Mouse (Mus musculus) neural tube, embryonic 15.5 days (tissue): ENCODE results near the gene Tcea3. TPM values are rescaled to one million over a fixed set of nuclear protein-coding genes. Genes with fewer than 3 reads are reported as not detected.

Experiments used
- ATAC-seq: fragments of 200-750 bp; cut with Nextera tagmentation; 2 replicates; pipeline ENCODE4 v1.8.0; 2017; ENCODE audit warnings: mild to moderate bottlenecking, moderate TSS enrichment, moderate library complexity; ENCODE audit not compliant: low FRiP score
- H3K27ac ChIP-seq: fragments of 300-500 bp; sonication (generic); replicated peaks from 2 replicates; pipeline ENCODE4 v1.5.1; 2015; ENCODE audit warnings: mild to moderate bottlenecking, inconsistent platforms
- H3K27me3 ChIP-seq: fragments of 300-500 bp; sonication (generic); replicated peaks from 2 replicates; pipeline ENCODE4 v1.6.1; 2015; ENCODE audit warnings: inconsistent platforms
- H3K36me3 ChIP-seq: fragments of 300-500 bp; sonication (generic); 2 replicates; pipeline ENCODE4 v1.6.1; 2015; ENCODE audit warnings: inconsistent platforms
- H3K4me1 ChIP-seq: fragments of 300-500 bp; sonication (generic); 2 replicates; pipeline ENCODE4 v1.6.1; 2015; ENCODE audit warnings: inconsistent platforms
- H3K4me2 ChIP-seq: fragments of 300-500 bp; sonication (generic); 2 replicates; pipeline ENCODE4 v1.6.1; 2015; ENCODE audit warnings: inconsistent platforms, mild to moderate bottlenecking, moderate library complexity
- H3K4me3 ChIP-seq: fragments of 300-500 bp; sonication (generic); replicated peaks from 2 replicates; pipeline ENCODE4 v1.5.1; 2015; ENCODE audit warnings: mild to moderate bottlenecking, inconsistent platforms
- H3K9ac ChIP-seq: fragments of 300-500 bp; sonication (generic); replicated peaks from 2 replicates; pipeline ENCODE4 v1.6.1; 2015; ENCODE audit warnings: mild to moderate bottlenecking, inconsistent platforms
- H3K9me3 ChIP-seq: fragments of 300-500 bp; sonication (generic); replicated peaks from 2 replicates; pipeline ENCODE4 v1.6.1; 2016; ENCODE audit warnings: inconsistent platforms
- WGBS: fragments of 180-500 bp; shearing (Covaris S2); methylation state at CpG from one replicate; pipeline ENCODE4 v1.1.7; 2015; ENCODE audit warnings: mixed read lengths; 5-methylcytosine and 5-hydroxymethylcytosine counted together
- polyA plus RNA-seq: library from polyadenylated mRNA; unstranded; fragments of >200 nt; fragmentation: Nextera tagmentation; extraction: Ambion mirVana; gene quantifications from 2 replicates; pipeline ENCODE4 v1.2.1, GENCODE M21; 2015

The Tcea3 gene
- polyA plus RNA-seq, 1 experiment from 2014 or later = 2.2 TPM

GRCm38 (mm10) chr4:136240123-136240522 is 7.4 kb upstream of the Tcea3 start:
- Histone ChIP-seq H3K27ac (no peak overlapping the region), H3K4me1 (no peaks in the 10 kb centered on the region), H3K27me3 (peaks cover 23% of the 10 kb centered on the region), H3K9ac (no peak overlapping the region), H3K4me2 (no peak overlapping the region), H3K9me3 (no peaks in the 10 kb centered on the region), H3K36me3 (no peaks in the 10 kb centered on the region), H3K4me3 (no peak overlapping the region)
- no peak for ATAC-seq
- WGBS = 73% methylated on average over 14 of the region's 14 CpGs

- Histone ChIP-seq H3K9ac (no peak overlapping the region), H3K9me3 (no peaks in the 10 kb centered on the region), H3K27ac (no peak overlapping the region), H3K4me2 (no peak overlapping the region), H3K4me1 (peaks cover under 1% of the 10 kb centered on the region; the same call in 1 of the 2 replicates), H3K4me3 (no peak overlapping the region), H3K27me3 (peaks cover 32% of the 10 kb centered on the region), H3K36me3 (no peaks in the 10 kb centered on the region)
- no peak for ATAC-seq
- 43% methylated on average over 8 of the region's 8 CpGs for whole genome bisulfite sequencing
Measured at GRCm38 (mm10) chr4:136240955-136241354, 6.6 kb upstream of the Tcea3 start.

DNA sequence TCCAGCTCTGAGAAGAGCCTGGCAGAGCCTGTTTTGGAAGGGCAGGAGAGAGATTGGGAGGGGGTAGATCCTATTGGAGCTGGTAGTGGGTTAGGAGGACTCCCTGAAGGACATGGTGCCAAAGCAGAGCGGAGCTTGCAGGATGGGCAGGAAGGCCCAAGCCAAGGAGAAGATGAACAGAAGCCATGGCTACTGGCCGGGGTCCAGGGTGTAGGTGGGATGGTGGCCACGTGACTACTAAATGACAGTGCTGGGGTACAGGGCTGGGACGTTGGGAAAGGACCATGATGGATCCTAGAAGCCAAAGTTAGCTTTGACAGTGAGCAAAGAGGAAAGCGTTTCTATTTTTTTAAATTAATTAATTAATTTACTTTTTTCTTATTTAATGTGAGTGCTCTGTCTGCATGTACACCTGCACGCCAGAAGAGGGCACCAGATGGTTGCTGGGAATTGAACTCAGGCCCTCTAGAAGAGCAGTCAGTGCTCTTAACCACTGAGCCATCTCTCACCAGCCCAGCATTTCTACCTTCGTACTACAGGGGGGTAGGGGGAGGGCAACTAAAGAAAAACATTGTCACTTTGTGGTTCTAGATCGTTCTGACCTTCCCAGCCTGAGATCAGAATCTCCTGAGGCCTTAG is 5.3 kb upstream of the Tcea3 start:
- Histone ChIP-seq H3K27ac (no peak overlapping the region), H3K4me2 (no peak overlapping the region), H3K4me1 (peaks cover 13% of the 10 kb centered on the region), H3K36me3 (no peaks in the 10 kb centered on the region), H3K4me3 (no peak overlapping the region), H3K27me3 (peaks cover 43% of the 10 kb centered on the region), H3K9me3 (no peaks in the 10 kb centered on the region), H3K9ac (no peak overlapping the region)
- no peak for ATAC-seq
- 47% methylated on average over 8 of the region's 8 CpGs for WGBS

GRCm38 (mm10) chr4:136242728-136243127 is 4.8 kb upstream of the Tcea3 start:
- Histone ChIP-seq H3K36me3 (no peaks in the 10 kb centered on the region), H3K4me1 (peaks cover 19% of the 10 kb centered on the region), H3K4me2 (no peak overlapping the region), H3K4me3 (no peak overlapping the region), H3K9ac (no peak overlapping the region), H3K9me3 (no peaks in the 10 kb centered on the region), H3K27me3 (peaks cover 49% of the 10 kb centered on the region), H3K27ac (no peak overlapping the region)
- ATAC-seq = no peak
- WGBS = 87% methylated on average over 7 of the region's 7 CpGs

DNA sequence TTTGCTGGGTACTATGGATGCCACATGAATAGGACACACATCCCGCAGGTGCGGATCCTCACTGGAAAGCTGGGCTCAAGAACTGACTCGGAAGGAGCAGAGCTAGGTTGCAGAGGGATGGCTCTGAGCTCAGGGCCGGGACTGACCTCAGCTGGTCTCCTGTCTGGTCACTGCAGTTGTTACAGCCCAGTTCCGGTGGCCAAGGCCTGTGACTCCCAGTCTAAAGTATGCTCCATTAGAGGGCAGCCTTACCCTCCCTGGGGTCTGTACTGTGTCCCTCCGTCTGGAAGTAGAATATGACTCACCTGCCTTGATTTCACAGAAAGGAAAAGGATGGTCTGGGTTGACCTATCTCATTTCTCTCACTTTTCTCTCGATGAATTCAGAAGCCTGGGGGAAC is 3.3 kb upstream of the Tcea3 start:
- no peak overlapping the region for H3K27ac ChIP-seq
- WGBS = 75% methylated on average over 7 of the region's 7 CpGs
- ATAC-seq = no peak
- H3K4me3 ChIP-seq = no peak overlapping the region
- H3K36me3 ChIP-seq = no peaks in the 10 kb centered on the region
- no peaks in the 10 kb centered on the region for H3K9me3 ChIP-seq
- H3K9ac ChIP-seq = no peak overlapping the region
- H3K27me3 ChIP-seq = peaks cover 50% of the 10 kb centered on the region
- H3K4me1 ChIP-seq = peaks cover 34% of the 10 kb centered on the region
- no peak overlapping the region for H3K4me2 ChIP-seq

GRCm38 (mm10) chr4:136245681-136246080 is 1.8 kb upstream of the Tcea3 start:
- WGBS = 41% methylated on average over 5 of the region's 5 CpGs
- no peak for ATAC-seq
- H3K4me1 ChIP-seq = peaks cover 36% of the 10 kb centered on the region
- H3K9me3 ChIP-seq = no peaks in the 10 kb centered on the region
- H3K4me2 ChIP-seq = no peak overlapping the region
- H3K9ac ChIP-seq = no peak overlapping the region
- H3K4me3 ChIP-seq = no peak overlapping the region
- H3K36me3 ChIP-seq = no peaks in the 10 kb centered on the region
- peaks cover 61% of the 10 kb centered on the region for H3K27me3 ChIP-seq
- no peak overlapping the region for H3K27ac ChIP-seq

DNA sequence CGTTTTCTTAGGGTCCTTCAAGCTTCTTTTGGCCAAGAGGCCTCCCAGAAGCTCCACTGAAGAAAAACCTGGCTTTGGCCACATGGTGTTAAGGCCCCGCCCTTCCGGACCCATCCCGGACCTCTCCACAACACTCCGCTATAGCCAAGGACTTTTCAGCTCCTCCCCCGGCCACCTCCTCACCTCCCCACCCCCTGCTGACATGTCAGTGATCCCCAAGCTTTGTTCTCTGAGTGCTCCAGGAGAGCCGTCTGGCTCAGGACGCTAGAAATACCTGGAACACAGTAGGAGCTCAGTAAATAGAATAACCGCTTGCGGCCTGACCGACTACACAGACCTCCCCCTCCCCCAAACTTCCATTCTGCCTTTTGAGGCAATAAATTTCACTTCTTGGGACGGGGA is 960 bp upstream of the Tcea3 start:
- no peak overlapping the region for H3K4me3 ChIP-seq
- WGBS = 3% methylated on average over 12 of the region's 12 CpGs
- no peak overlapping the region for H3K9ac ChIP-seq
- ATAC-seq = no peak
- H3K9me3 ChIP-seq = no peaks in the 10 kb centered on the region
- no peak overlapping the region for H3K27ac ChIP-seq
- peak overlapping the region; percentile 77 for H3K4me2 ChIP-seq
- peaks cover 36% of the 10 kb centered on the region for H3K4me1 ChIP-seq
- H3K27me3 ChIP-seq = peaks cover 61% of the 10 kb centered on the region
- H3K36me3 ChIP-seq = no peaks in the 10 kb centered on the region

- Histone ChIP-seq H3K9me3 (no peaks in the 10 kb centered on the region), H3K4me2 (peak overlapping the region; percentile 77), H3K36me3 (no peaks in the 10 kb centered on the region), H3K9ac (no peak overlapping the region), H3K4me1 (peaks cover 36% of the 10 kb centered on the region), H3K27me3 (peaks cover 61% of the 10 kb centered on the region), H3K27ac (no peak overlapping the region), H3K4me3 (peak overlapping the region; percentile 39)
- no peak for ATAC-seq
- WGBS = 3% methylated on average over 14 of the region's 14 CpGs
Measured at GRCm38 (mm10) chr4:136247386-136247728, 172 bp upstream of the Tcea3 start.

- Histone ChIP-seq H3K9me3 (no peaks in the 10 kb centered on the region), H3K36me3 (no peaks in the 10 kb centered on the region), H3K27ac (no peak overlapping the region), H3K4me3 (peak overlapping the region; percentile 39), H3K9ac (no peak overlapping the region), H3K4me2 (peak overlapping the region; percentile 77), H3K27me3 (peaks cover 61% of the 10 kb centered on the region), H3K4me1 (peaks cover 36% of the 10 kb centered on the region)
- no peak for ATAC-seq
- WGBS = under 1% methylated on average over 37 of the region's 37 CpGs
Measured at GRCm38 (mm10) chr4:136248464-136249331, 1.2 kb downstream of the Tcea3 start.

DNA sequence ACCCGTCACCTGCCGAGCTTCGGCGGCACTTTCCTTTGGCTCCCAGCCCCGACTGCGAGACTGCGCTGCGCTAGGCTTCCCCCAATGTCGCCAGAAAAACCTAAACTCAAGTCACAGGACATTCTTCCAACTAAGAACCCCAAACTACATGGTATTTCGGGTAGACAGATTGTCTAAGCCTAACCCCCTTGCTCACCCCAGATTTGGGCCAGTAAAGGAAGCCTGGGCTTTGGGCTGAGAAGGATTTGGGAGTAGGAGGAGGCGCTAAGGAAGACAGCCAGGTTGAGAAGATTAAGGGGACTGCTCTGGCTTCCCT is 1.8 kb downstream of the Tcea3 start:
- no peak for ATAC-seq
- Histone ChIP-seq H3K36me3 (no peaks in the 10 kb centered on the region), H3K9ac (no peak overlapping the region), H3K9me3 (no peaks in the 10 kb centered on the region), H3K4me3 (no peak overlapping the region), H3K4me1 (peaks cover 36% of the 10 kb centered on the region), H3K27ac (no peak overlapping the region), H3K27me3 (peaks cover 61% of the 10 kb centered on the region), H3K4me2 (peak overlapping the region; percentile 77)
- WGBS = 9% methylated on average over 11 of the region's 11 CpGs

- Histone ChIP-seq H3K4me2 (no peak overlapping the region; the same call in 1 of the 2 replicates), H3K4me3 (no peak overlapping the region), H3K27me3 (peaks cover 58% of the 10 kb centered on the region), H3K9ac (no peak overlapping the region), H3K9me3 (no peaks in the 10 kb centered on the region), H3K4me1 (peaks cover 36% of the 10 kb centered on the region), H3K36me3 (no peaks in the 10 kb centered on the region), H3K27ac (no peak overlapping the region)
- WGBS = 63% methylated on average over 9 of the region's 9 CpGs
- ATAC-seq = no peak
Measured at GRCm38 (mm10) chr4:136249780-136250179, 2.3 kb downstream of the Tcea3 start.

- Histone ChIP-seq H3K9me3 (no peaks in the 10 kb centered on the region), H3K27me3 (no peaks in the 10 kb centered on the region; the same call in 1 of the 2 replicates), H3K9ac (no peak overlapping the region), H3K36me3 (no peaks in the 10 kb centered on the region), H3K27ac (no peak overlapping the region), H3K4me1 (peaks cover 4% of the 10 kb centered on the region; the same call in 1 of the 2 replicates), H3K4me2 (no peak overlapping the region), H3K4me3 (no peak overlapping the region)
- 32% methylated on average over 6 of the region's 6 CpGs for WGBS
- ATAC-seq = no peak
Measured at GRCm38 (mm10) chr4:136255919-136256318, 8.4 kb downstream of the Tcea3 start.
